Mouse (Mus musculus) megakaryocyte progenitor cell, adult 5-6 weeks (primary cell): ENCODE measurements at regions not wholly inside any gene's neighbourhood (a gene's known extent, or its start where the extent isn't known, plus 50 kb on each side); places are given as distances from the start of the nearest gene placed in this dataset.

Experiments used
- ATAC-seq: replicated peaks from 2 replicates; pipeline ENCODE4 v1.8.0; 2016; ENCODE audit warnings: mild to moderate bottlenecking, moderate TSS enrichment, inconsistent platforms; ENCODE audit not compliant: poor library complexity

DNA sequence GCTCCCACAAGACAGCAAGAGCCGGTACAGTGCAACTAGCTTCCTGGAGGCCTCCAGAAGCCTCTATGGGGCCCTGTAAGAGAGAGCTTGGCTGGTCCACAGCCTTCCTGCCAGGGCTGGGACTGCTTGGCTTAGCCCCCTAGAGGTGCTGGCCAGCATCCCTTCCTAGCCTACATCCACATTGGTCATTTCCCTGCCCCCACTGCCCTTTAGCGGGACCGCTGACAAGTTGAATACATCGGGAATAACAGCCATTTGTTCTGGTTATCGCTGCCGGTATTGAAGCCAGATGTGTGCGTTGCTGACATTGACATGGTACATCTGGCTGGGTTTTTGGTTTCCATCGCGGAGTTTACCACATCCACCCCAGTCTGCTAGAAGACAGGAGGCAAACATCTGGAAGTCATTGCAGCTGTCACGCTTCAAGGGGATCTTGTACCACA lies 519.0 kb upstream of the Adam5 start:
- no peak for ATAC-seq

DNA sequence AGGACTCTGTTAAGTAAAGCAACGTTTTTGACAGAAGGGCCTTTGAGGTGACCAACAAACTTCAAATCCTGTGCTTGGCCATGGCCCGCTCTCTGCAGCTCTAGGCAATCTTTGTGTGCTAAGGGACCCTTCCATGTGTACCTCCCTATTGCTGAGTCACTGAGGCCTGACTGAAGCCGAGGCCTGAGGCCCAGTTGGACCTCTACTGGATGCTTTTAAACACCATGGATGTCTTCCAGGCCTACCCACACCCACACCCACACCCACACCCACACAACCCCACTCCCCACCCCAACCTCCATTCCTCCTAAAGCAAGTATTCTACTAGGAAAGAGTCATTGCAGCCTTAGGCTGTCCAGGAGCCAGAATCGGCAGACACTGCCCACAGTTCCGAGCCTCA lies 518.3 kb upstream of the Adam5 start:
- ATAC-seq = no peak

DNA sequence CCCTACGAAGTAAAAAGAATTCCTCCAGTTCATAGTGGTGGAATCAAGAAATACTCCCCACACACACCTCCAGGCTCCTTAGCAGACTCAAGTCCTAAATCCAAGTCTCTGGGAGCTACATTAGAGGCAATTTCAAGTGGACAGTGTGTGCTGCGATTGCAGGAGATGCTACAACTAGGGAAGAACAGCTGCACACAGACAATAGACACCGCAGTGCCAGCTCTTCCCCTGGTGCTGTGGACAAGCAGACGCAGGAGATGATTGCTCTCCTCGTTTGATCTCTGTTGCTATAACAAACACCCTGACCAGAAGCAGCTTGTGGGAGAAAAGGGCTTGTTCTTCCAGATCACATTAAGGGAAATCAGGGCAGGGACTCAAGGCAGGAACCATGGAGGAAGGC lies 517.1 kb upstream of the Adam5 start:
- ATAC-seq = no peak

DNA sequence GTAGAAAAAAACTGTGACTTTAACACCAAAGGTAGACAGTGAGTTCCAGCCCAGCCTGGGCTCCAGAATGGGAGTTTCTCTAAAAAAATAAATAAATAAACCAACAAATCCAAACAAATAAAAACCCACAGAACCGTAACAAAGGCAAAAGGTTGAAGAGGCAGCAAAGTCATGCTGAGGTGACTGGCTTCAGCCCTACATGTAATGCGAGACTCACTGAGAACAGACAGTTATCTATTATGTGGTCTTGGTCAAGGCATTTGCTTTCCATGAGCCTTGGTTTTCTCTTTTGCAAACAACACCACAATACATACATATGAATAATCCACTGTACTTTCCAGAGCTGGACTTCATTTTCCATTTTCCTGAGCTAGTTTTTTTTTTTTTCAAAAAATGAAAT lies 516.6 kb upstream of the Adam5 start:
- no peak for ATAC-seq

DNA sequence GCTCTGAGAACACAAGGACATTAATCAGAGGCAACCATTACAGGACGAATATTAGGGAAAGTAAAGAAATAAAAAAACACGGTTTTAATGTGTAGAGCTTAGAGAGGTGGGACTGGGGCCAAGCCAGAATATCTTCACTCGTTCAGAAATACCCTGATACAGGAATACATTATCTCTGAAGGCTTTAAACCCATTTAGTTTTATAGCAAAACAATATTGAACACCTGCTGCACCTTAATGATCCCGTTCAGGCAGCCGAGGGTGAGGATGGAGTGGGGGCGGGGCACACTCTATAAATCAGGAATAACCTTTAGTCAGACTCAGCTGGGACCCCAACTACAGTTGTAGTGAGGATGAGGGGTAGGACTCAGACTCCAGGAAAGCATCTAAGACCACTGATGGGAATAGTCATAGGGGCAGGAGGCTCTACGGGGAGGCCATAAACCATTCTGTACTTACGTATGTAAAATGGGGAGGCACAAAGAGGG lies 508.0 kb upstream of the Adam5 start:
- no peak for ATAC-seq

DNA sequence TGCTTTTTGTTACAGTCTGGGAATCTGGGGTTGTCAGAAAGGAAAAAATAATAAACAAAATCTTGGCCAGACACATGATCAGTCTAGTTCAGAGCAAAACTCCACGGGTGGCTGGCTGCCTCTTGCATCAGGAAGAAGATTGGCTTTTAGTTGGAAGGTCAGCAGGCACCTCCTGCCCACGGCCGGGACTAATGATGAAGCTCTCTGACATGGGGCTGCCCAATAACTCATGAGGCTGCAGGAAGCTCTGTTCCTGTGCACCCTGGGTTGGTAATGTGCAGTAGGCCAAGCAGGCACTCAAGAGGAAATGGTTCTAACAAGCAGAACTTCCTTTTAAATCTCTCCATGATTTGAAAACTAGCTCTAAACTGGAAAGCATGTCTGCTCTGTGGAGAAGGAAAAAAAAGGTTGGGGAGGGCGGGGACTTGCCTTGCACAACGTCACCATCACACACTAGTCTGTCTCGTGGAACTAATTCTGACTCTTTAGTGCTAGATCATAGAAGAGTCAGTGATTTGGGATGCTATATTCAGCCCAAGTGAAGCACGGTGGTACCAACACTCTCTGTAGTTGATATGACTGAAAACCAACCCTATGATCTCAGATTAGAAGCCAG lies 507.1 kb upstream of the Adam5 start:
- ATAC-seq = peak; percentile 59

DNA sequence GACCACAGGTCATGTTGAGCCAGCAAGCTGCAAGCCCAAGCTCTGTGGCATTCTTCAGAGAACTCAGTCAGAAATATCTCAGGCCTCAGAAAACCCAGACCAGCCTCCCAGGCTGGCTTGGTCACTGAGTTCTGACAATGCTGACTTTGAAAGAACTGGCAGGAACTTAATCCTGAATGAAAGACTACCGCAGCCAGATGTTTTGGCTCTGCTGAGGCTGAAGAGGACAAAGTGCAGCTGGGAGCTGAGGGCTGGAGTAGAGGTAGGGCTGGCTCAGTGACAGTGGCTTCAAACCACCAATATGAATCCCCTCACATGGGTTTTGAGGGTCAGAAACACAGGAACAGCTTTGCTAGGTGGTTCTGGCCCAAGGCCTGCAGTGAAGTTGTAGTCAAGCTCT lies 505.6 kb upstream of the Adam5 start:
- no peak for ATAC-seq

DNA sequence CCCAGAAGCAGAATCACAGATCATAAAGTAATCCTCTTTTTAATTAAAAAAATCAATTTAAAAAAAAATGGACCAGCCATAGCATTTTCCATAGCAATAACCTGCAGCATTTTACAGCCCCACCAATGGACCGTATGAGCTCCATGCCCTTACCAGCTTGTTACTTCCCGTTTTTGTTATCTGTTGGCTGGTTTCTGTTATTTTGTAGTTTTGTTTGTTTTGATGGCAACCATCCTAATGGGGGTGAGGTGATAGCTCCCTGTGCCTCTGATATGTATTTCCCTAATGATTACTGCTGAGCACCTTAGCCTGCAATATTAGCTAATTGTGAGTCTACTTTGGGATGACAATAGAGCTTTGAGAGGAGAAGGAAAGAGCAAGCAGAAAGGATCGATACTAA lies 504.1 kb upstream of the Adam5 start:
- peak; percentile 63 for ATAC-seq

DNA sequence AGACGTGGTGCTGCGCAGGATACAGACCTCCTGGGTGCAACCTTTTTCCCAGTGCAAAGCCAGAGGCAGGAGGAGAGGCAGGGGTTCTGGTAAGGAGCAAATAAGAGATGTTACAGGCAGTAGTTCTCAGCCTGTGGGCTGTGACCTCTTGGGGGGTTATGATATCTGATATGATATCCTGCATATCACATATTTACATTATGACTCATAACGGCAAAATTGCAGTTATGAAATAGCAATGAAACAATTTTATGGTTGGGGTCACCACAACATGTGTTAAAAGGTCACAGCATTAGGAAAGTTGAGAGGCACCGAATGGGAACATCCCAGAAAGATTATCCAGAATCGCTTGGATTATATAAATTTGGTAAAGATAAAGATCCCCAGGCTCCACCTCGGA lies 502.8 kb upstream of the Adam5 start:
- ATAC-seq = no peak

DNA sequence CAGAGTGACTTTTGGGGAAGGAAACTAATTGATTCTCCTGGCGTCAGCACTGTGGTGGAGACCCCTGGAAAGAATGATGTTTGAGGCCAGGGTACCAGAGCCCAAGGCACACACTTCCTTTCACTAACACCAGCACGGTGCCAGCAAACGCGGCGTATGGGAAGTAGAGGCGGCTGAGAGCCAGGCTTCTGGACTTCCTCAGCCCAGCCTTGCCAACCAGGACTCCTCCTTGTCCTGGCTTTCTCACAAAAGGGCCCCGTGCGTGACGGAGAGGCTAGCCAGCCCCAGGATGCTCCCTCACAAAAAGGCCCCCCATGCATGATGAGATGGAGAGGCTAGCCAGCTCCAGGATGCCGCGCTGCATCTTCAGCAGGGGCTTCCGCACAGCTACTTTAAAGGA lies 502.1 kb upstream of the Adam5 start:
- ATAC-seq = no peak

DNA sequence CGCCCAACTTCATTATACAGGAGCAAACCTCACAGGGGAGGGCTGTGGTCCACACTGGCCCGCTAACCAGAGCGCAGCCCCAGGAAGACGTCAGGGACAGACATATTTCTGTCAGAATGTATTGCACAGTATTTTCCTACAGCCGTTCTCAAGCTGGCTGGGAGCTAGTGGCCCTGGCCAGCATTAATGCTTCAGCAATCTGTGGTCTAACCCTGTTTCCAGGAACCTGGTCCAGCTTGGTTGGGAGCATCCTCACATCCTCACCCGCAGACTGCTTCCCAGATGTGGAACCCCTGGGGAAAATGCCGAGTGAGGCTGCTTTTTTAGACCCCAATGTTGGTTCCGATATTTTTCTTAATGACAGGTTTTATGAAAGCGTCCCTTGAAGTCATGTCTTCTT lies 500.6 kb upstream of the Adam5 start:
- ATAC-seq = no peak

DNA sequence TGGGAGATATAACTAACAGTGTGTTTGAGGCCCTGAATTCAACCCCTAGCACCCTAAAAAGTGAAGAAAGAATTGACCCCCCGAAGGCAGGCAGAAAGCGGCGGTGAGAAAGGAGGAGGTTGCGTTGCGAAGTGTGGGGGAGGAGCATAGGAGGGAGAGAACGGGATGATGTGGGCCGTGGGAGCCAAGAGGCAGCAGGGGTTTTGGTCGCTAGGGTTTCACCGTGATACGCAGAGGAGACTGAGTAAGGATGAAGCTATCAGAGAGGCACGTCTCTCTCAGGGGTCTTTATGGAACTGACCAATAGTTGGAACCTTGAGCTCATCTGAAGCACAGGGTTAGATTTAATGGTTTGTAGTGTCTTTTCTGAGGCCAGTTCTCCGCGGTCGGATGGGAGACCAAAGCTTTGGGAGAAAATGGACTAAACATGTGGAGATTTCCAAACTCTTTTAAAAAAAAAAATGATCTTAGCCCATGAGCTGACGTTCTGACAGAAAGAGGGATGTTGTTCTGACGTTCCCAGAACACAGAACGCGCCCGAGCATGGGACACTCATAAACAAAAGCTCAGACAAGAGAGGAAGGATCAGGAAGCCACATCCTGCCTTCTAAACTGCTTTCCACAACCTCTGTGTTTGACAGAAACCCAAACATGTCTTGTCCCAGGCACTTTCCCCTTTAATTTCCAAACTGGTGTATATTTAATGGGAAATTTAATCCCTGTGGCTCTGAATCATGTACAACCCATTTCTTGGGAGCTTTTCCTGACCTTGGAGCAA lies 499.7 kb upstream of the Adam5 start:
- ATAC-seq = no peak

DNA sequence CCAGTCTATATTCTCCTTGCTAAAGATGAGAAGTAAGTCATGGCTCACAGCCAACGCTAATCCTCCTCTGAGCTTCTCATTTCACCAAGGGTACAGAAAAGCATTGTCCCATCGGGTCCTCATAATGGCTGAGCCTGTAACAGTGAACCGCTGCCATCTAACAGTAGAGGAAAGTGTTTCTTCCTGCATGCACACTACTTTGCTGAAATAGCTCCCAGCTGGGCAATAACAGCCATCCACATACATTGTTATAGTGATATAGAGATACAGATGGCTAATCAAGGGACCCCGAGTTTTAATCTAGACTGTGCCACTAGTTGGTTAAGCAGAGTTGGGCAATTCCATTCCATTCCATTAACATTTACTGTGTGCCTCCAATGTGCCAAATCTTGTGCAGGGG lies 492.2 kb upstream of the Adam5 start:
- no peak for ATAC-seq

DNA sequence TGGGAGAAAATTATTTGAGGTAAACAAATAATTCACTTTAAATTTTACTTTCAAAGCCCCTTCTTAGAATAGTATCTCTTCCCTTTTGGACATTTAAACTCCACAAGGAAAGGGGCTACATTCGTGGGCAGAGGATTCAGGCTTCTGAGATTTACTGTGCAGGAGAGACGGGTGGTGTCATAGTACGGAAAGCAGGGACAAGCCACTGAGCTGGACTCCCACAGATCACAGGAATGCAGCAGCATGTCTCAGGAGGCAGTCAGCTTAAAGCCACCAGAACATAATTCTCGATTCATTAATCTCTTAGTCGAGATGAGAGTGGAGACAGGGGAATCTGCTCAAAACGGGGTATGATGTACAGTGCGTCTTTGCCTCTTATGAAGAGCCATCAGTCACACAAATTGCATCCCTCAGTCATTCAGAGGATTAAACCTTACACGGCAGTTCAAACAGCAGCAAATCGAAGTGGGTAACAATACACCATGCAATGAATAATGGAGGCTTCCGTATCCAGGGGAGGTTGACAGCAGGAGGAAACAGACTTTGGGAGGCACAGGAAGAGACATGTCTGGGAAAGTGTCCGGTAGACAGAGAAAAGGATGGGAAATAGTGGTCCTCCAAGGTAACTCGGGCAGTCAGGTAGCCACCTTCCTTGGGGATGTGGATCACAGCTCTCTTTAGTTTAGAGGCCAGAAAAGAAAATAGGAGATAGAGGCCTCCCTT lies 487.8 kb upstream of the Adam5 start:
- ATAC-seq = no peak

DNA sequence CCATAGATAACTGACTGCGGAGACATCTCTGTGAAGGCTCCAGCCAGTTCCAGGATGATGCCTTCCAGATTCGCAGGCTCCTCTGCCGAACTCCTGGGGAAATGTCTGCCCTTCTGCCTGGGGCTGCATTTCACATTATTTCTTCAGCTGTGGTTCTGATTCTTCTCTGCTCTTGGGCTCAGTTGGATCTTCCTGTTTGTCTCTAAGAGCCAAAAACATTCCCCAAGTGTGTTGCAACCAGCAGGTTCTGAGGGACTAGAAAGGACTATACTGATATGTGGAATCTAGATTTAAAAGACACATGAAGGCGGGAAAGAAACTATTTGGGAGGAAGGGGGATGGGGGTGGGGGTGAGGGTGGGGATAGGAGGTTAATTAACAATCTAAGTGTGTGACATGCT lies 483.8 kb upstream of the Adam5 start:
- no peak for ATAC-seq

DNA sequence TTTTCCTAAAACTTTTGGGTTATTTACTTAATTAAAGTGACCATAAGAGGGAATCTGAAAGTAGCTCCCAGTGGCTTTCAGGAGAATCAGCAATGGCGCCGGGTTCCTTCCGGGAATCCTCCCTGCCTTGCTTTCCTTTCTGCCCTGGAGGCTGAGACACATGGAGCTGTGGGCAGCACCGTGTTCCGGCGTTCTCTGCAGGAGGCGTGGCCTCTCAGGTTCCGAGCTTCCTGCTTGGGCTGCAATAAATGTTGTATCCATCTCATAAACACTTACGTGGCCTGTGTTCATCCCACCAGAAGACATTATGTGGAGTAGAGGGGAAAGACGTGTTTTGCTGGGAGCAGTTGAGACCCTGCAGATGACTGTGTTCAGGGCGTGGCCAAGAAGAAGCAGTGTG lies 483.3 kb upstream of the Adam5 start:
- ATAC-seq = no peak

DNA sequence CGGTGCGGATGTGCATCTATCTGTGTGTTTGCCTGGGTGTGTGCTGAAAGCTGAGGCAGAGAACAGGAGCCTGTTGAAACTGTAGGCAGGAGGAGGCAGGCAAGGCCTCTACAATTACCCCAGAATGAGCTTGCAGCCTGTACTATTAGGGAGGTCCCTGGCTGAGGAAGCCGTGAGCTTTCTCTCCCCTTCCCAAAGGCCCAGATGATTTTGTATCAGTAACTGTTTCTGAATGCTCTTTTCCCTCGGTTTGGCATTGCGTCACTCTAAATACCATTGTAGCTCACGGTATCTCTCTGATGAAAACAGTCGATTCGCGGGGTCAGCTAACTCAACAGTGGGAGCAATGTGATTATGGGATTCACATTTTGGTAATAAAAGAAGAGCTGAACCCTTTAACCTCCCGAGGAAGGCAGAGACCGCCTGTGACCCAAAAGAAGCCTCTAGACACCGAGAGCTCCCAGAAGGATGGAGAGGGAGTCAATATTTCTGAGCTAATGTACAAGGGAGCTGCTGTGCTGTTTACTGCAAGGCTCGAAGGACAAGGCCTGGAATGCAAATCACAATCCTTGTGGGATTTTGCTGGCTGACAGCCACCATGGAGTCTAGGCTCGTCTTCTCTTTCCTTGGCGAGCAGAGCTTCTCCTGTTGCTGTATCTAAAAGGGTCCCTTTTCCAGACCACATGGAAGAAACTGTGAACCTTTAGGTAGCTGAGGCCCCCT lies 482.8 kb upstream of the Adam5 start:
- no peak for ATAC-seq
